Mouse (Mus musculus) liver, embryonic 12.5 days (tissue): ENCODE data around the gene Erc1. TPM values are rescaled to one million over a fixed set of nuclear protein-coding genes. Genes with fewer than 3 reads are reported as not detected.
"Not testable (repeated sequence)": the region's sequence is repeated elsewhere in the genome, so short reads cannot be mapped to it uniquely, and the experiment has no call there.

Experiments used
- ATAC-seq: fragments of 200-750 bp; cut with Nextera tagmentation; 2 replicates; pipeline ENCODE4 v1.8.0; 2017; ENCODE audit warnings: moderate number of reproducible peaks, mild to moderate bottlenecking, moderate library complexity
- H3K27ac ChIP-seq: fragments of 300-500 bp; sonication (generic); 2 replicates; pipeline ENCODE4 v1.5.1; 2016; ENCODE audit warnings: mild to moderate bottlenecking
- H3K27me3 ChIP-seq: fragments of 300-500 bp; sonication (generic); replicated peaks from 2 replicates; pipeline ENCODE4 v1.6.1; 2016; ENCODE audit warnings: mild to moderate bottlenecking, moderate library complexity
- H3K36me3 ChIP-seq: fragments of 300-500 bp; sonication (generic); 2 replicates; pipeline ENCODE4 v1.6.1; 2016; ENCODE audit warnings: mild to moderate bottlenecking, moderate library complexity
- H3K4me1 ChIP-seq: fragments of 300-500 bp; sonication (generic); 2 replicates; pipeline ENCODE4 v1.6.1; 2016
- H3K4me2 ChIP-seq: fragments of 300-500 bp; sonication (generic); 2 replicates; pipeline ENCODE4 v1.6.1; 2016; ENCODE audit warnings: mild to moderate bottlenecking, moderate library complexity
- H3K4me3 ChIP-seq: fragments of 300-500 bp; sonication (generic); 2 replicates; pipeline ENCODE4 v1.5.1; 2016; ENCODE audit warnings: mild to moderate bottlenecking, moderate library complexity
- H3K9ac ChIP-seq: fragments of 300-500 bp; sonication (generic); 2 replicates; pipeline ENCODE4 v1.6.1; 2016; ENCODE audit warnings: mild to moderate bottlenecking, moderate library complexity
- H3K9me3 ChIP-seq: fragments of 300-500 bp; sonication (generic); replicated peaks from 2 replicates; pipeline ENCODE4 v1.6.1; 2016; ENCODE audit warnings: mild to moderate bottlenecking, moderate library complexity
- WGBS: fragments of 180-500 bp; shearing (Covaris S2); methylation state at CpG from one replicate; pipeline ENCODE4 v1.1.7; 2016; ENCODE audit not compliant: insufficient replicate concordance; 5-methylcytosine and 5-hydroxymethylcytosine counted together
- polyA plus RNA-seq: library from polyadenylated mRNA; unstranded; fragments of >200 nt; fragmentation: Nextera tagmentation; extraction: Ambion mirVana; gene quantifications from 2 replicates; pipeline ENCODE4 v1.2.1, GENCODE M21; 2016

Erc1 gene
- polyA plus RNA-seq, 1 experiment from 2014 or later: 6.8 TPM

GRCm38 (mm10) chr6:119686470-119686869, 161.5 kb downstream of the Erc1 start:
- H3K4me1 ChIP-seq: no peaks in the 10 kb centered on the region

GRCm38 (mm10) chr6:119680746-119681145, 167.2 kb downstream of the Erc1 start:
- 77% methylated on average over 2 of the region's 2 CpGs for WGBS
- H3K27ac ChIP-seq: no peak overlapping the region
- no peak overlapping the region for H3K4me3 ChIP-seq
- H3K27me3 ChIP-seq: no peaks in the 10 kb centered on the region
- no peaks in the 10 kb centered on the region for H3K36me3 ChIP-seq
- no peak overlapping the region for H3K9ac ChIP-seq
- ATAC-seq: no peak
- no peaks in the 10 kb centered on the region for H3K9me3 ChIP-seq
- H3K4me2 ChIP-seq: no peak overlapping the region
- no peaks in the 10 kb centered on the region for H3K4me1 ChIP-seq

More at GRCm38 (mm10) chr6:119686470-119686869, 161.5 kb downstream of the Erc1 start:
- Histone ChIP-seq H3K9ac (no peak overlapping the region), H3K4me2 (no peak overlapping the region), H3K4me3 (no peak overlapping the region), H3K27me3 (no peaks in the 10 kb centered on the region), H3K27ac (no peak overlapping the region), H3K9me3 (no peaks in the 10 kb centered on the region), H3K36me3 (no peaks in the 10 kb centered on the region)
- ATAC-seq: no peak

- Histone ChIP-seq H3K36me3 (no peaks in the 10 kb centered on the region), H3K27ac (no peak overlapping the region), H3K4me3 (no peak overlapping the region), H3K9ac (no peak overlapping the region), H3K9me3 (no peaks in the 10 kb centered on the region), H3K27me3 (no peaks in the 10 kb centered on the region), H3K4me1 (no peaks in the 10 kb centered on the region), H3K4me2 (no peak overlapping the region)
- no peak for ATAC-seq
- WGBS: 86% methylated on average over 7 of the region's 7 CpGs
Observed at GRCm38 (mm10) chr6:119674811-119675209, 173.2 kb downstream of the Erc1 start.

GRCm38 (mm10) chr6:119674201-119674810, 173.7 kb downstream of the Erc1 start:
- 85% methylated on average over 5 of the region's 5 CpGs for WGBS
- ATAC-seq: no peak
- no peak overlapping the region for H3K27ac ChIP-seq

GRCm38 (mm10) chr6:119669746-119670145, 178.2 kb downstream of the Erc1 start:
- Histone ChIP-seq H3K9me3 (no peaks in the 10 kb centered on the region), H3K27me3 (no peaks in the 10 kb centered on the region), H3K36me3 (no peaks in the 10 kb centered on the region), H3K4me3 (no peak overlapping the region), H3K9ac (no peak overlapping the region), H3K4me1 (no peaks in the 10 kb centered on the region), H3K4me2 (no peak overlapping the region), H3K27ac (no peak overlapping the region)
- ATAC-seq: no peak
- 72% methylated on average over 3 of the region's 3 CpGs for WGBS

More at GRCm38 (mm10) chr6:119674201-119674810, 173.7 kb downstream of the Erc1 start:
- Histone ChIP-seq H3K9ac (no peak overlapping the region), H3K4me2 (no peak overlapping the region), H3K36me3 (no peaks in the 10 kb centered on the region), H3K4me3 (no peak overlapping the region), H3K27me3 (no peaks in the 10 kb centered on the region), H3K4me1 (no peaks in the 10 kb centered on the region), H3K9me3 (no peaks in the 10 kb centered on the region)

- Histone ChIP-seq H3K4me1 (no peaks in the 10 kb centered on the region), H3K27me3 (no peaks in the 10 kb centered on the region), H3K9me3 (no peaks in the 10 kb centered on the region), H3K4me2 (no peak overlapping the region), H3K9ac (no peak overlapping the region), H3K36me3 (no peaks in the 10 kb centered on the region), H3K27ac (no peak overlapping the region), H3K4me3 (no peak overlapping the region)
- 60% methylated on average over 2 of the region's 2 CpGs for WGBS
- ATAC-seq: no peak
Observed at GRCm38 (mm10) chr6:119662936-119663335, 185.0 kb downstream of the Erc1 start.

GRCm38 (mm10) chr6:119661081-119661493, 186.9 kb downstream of the Erc1 start:
- WGBS: 49% methylated on average over 3 of the region's 3 CpGs
- no peaks in the 10 kb centered on the region for H3K4me1 ChIP-seq
- no peaks in the 10 kb centered on the region for H3K9me3 ChIP-seq
- no peaks in the 10 kb centered on the region for H3K36me3 ChIP-seq
- no peak for ATAC-seq
- no peaks in the 10 kb centered on the region for H3K27me3 ChIP-seq
- H3K27ac ChIP-seq: no peak overlapping the region
- H3K4me2 ChIP-seq: no peak overlapping the region
- H3K9ac ChIP-seq: no peak overlapping the region
- H3K4me3 ChIP-seq: no peak overlapping the region

- Histone ChIP-seq H3K9me3 (no peaks in the 10 kb centered on the region), H3K4me3 (no peak overlapping the region), H3K9ac (no peak overlapping the region), H3K27ac (no peak overlapping the region), H3K4me1 (no peaks in the 10 kb centered on the region), H3K27me3 (no peaks in the 10 kb centered on the region), H3K36me3 (no peaks in the 10 kb centered on the region), H3K4me2 (no peak overlapping the region)
- 76% methylated on average over 2 of the region's 2 CpGs for WGBS
- no peak for ATAC-seq
Observed at GRCm38 (mm10) chr6:119658441-119658840, 189.5 kb downstream of the Erc1 start.

GRCm38 (mm10) chr6:119657418-119658178, 190.4 kb downstream of the Erc1 start:
- Histone ChIP-seq H3K36me3 (no peaks in the 10 kb centered on the region), H3K4me3 (no peak overlapping the region), H3K9ac (no peak overlapping the region), H3K4me2 (no peak overlapping the region), H3K27ac (no peak overlapping the region), H3K27me3 (no peaks in the 10 kb centered on the region), H3K4me1 (no peaks in the 10 kb centered on the region), H3K9me3 (no peaks in the 10 kb centered on the region)
- ATAC-seq: no peak
- WGBS: 85% methylated on average over 7 of the region's 7 CpGs

GRCm38 (mm10) chr6:119654777-119655176, 193.2 kb downstream of the Erc1 start:
- not testable (repeated sequence) for H3K4me3 ChIP-seq, H3K27me3 ChIP-seq, H3K27ac ChIP-seq, H3K9ac ChIP-seq, H3K36me3 ChIP-seq, H3K4me1 ChIP-seq, H3K9me3 ChIP-seq, H3K4me2 ChIP-seq, ATAC-seq
- 69% methylated on average over 2 of the region's 2 CpGs for WGBS

- no peak for ATAC-seq
Observed at GRCm38 (mm10) chr6:119643880-119644460, 204.0 kb downstream of the Erc1 start.

GRCm38 (mm10) chr6:119643178-119643728, 204.7 kb downstream of the Erc1 start:
- no peaks in the 10 kb centered on the region for H3K9me3 ChIP-seq
- H3K9ac ChIP-seq: no peak overlapping the region
- no peaks in the 10 kb centered on the region for H3K27me3 ChIP-seq
- H3K4me1 ChIP-seq: no peaks in the 10 kb centered on the region
- no peak overlapping the region for H3K4me2 ChIP-seq
- no peaks in the 10 kb centered on the region for H3K36me3 ChIP-seq
- no peak overlapping the region for H3K27ac ChIP-seq
- 80% methylated on average over 7 of the region's 7 CpGs for WGBS
- ATAC-seq: no peak
- no peak overlapping the region for H3K4me3 ChIP-seq

More at GRCm38 (mm10) chr6:119643880-119644460, 204.0 kb downstream of the Erc1 start:
- Histone ChIP-seq H3K9me3 (no peaks in the 10 kb centered on the region), H3K4me2 (no peak overlapping the region), H3K4me1 (no peaks in the 10 kb centered on the region), H3K4me3 (no peak overlapping the region), H3K36me3 (no peaks in the 10 kb centered on the region), H3K9ac (no peak overlapping the region), H3K27me3 (no peaks in the 10 kb centered on the region), H3K27ac (no peak overlapping the region)
- 65% methylated on average over 14 of the region's 14 CpGs for WGBS
